Mouse (Mus musculus) WW6 (cell line): ENCODE data around the gene Dnajc22.

Source experiments
- DNase-seq: peaks from one replicate; pipeline ENCODE4 v3.0.0-alpha.2; 2013; ENCODE audit warnings: low read depth, low spot score

Gene Dnajc22

GRCm38 (mm10) chr15:99114312-99115064 is 21.5 kb downstream of the Dnajc22 start:
- no peak for DNase-seq

- no peak for DNase-seq
Observed at GRCm38 (mm10) chr15:99115065-99115423, 22.1 kb downstream of the Dnajc22 start.

GRCm38 (mm10) chr15:99116539-99116938 is 23.6 kb downstream of the Dnajc22 start:
- no peak for DNase-seq

GRCm38 (mm10) chr15:99120814-99121213 is 27.8 kb downstream of the Dnajc22 start:
- DNase-seq: no peak

GRCm38 (mm10) chr15:99122642-99123041 is 29.7 kb downstream of the Dnajc22 start:
- no peak for DNase-seq

- DNase-seq: no peak
Observed at GRCm38 (mm10) chr15:99125711-99126080, 32.7 kb downstream of the Dnajc22 start, which contains the start of gene Spats2. Gene Spats2 (plus strand): TSS chr15:99125916.

GRCm38 (mm10) chr15:99126081-99126815 is 33.3 kb downstream of the Dnajc22 start:
- DNase-seq: no peak

GRCm38 (mm10) chr15:99126816-99127365 is 33.9 kb downstream of the Dnajc22 start:
- DNase-seq: no peak

- DNase-seq: no peak
Observed at GRCm38 (mm10) chr15:99127851-99128522, 35.0 kb downstream of the Dnajc22 start.

- no peak for DNase-seq
Observed at GRCm38 (mm10) chr15:99129441-99129840, 36.5 kb downstream of the Dnajc22 start.

GRCm38 (mm10) chr15:99129956-99130910 is 37.3 kb downstream of the Dnajc22 start:
- no peak for DNase-seq

GRCm38 (mm10) chr15:99138389-99138788 is 45.4 kb downstream of the Dnajc22 start:
- no peak for DNase-seq

GRCm38 (mm10) chr15:99139669-99140068 is 46.7 kb downstream of the Dnajc22 start:
- DNase-seq: no peak

- no peak for DNase-seq
Observed at GRCm38 (mm10) chr15:99150516-99150915, 57.5 kb downstream of the Dnajc22 start.

- no peak for DNase-seq
Observed at GRCm38 (mm10) chr15:99151324-99151723, 58.4 kb downstream of the Dnajc22 start.

- no peak for DNase-seq
Observed at GRCm38 (mm10) chr15:99153466-99153865, 60.5 kb downstream of the Dnajc22 start.
